Mouse (Mus musculus): ENCODE measurements around the gene Fam174b.

The Fam174b gene

DNA sequence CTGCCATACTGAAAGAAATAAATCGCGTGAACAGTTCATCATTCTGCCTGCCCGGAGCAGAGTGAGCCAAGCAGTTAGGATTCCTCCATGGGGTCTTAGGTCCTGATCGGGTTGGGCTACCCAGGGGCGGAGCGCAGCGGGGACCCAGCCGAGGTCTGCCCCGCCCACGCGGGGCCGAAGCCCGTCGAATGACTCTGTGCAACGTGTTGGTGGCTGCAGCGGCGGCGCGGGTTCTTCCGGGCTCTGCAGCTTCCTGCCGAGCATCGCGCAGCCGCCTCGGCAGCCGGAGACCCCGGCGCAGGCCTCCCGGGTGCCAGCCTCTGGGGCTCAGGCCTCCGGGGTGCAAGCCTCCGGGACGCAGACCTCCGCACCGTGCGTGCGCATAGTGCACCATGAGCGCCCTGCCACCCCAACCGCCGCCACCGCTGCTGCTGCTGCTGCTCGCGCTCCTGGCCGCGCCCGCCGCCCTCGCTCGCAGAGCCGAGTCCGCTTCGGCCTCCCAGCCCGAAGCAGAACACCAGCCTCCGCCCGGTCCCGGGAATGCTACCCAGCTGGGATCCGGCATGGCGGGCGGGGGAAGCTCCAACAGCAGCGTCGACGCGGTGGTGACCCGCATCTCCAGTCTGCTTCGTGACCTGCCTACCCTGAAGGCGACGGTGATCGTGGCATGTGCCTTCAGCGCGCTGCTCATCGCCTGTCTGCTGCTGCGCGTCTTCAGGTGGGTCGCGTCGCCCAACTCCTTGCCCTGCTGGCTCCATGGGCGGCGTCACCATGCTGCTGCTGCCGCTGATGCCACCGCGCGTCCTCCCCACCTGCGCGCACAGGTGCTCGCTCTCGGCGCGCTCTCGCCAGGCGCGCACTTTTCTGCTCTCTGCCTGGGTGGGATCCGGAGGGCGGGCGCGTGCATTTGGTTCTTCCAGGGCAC is at the start of gene Fam174b:
Gene Fam174b, plus strand, starts transcription at position 192 of the 925 bp plus-strand sequence.
- peak; percentile 33 to 65 for DNase-seq (ENCODE audit: low spot score in 2 of 2)

DNA sequence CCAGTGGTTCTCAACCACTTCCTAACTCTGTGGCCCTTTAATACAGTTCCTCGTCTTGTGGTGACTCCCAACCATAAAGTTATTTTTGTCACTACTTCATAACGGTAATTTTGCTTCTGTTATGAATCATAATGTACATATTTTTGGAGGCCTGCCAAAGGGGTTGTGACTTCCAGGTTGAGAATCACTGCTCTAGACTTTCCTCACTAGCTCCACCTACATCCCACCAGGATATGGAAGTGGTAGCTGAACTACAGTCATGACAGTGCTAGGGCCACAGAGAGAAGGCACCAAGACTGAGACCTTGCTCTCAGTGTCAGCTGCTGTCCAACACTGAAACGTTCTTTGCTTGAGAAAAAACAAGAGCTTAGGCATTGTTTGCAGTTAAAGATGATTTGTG is 43.0 kb upstream of the Fam174b start:
- no peak for DNase-seq (ENCODE audit: low spot score in 2 of 2)

DNA sequence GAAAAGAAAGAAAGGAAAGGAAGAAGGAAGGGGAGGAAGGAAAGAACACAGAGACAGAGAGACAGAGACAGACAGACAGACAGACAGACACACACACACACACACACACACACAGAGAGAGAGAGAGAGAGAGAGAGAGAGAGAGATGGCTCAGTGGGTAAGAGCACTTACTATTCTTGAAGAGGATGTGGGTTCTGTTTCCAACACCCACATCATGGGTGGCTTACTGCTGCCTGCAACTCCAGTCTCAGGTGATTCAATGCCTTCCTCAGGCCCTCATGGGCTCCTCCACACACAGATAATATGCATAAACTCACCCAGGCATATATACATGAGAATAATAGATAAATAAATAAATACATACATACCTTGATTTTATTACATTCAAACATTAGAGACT is 35.8 kb upstream of the Fam174b start:
- DNase-seq (ENCODE audit: low spot score in 2 of 2): no peak

DNA sequence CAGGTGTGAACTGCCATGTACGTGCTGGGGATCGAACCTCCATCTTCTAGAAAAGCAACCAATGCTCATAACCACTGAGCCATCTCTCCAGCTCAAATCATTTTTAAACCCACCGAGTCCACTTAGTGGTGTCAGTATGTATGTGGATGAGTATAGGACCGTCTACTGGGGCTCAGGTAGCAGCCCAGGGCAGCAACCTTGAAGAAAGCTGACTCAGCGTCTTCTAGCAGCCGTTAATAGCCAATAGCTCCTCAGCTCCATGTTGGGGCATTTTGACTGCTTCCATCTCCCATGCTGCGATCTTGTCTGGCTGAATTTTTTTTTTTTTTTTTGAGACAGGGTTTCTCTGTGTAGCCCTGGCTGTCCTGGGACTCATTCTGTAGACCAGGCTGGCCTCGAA is 26.6 kb upstream of the Fam174b start:
- DNase-seq (ENCODE audit: low spot score in 2 of 2): no peak

DNA sequence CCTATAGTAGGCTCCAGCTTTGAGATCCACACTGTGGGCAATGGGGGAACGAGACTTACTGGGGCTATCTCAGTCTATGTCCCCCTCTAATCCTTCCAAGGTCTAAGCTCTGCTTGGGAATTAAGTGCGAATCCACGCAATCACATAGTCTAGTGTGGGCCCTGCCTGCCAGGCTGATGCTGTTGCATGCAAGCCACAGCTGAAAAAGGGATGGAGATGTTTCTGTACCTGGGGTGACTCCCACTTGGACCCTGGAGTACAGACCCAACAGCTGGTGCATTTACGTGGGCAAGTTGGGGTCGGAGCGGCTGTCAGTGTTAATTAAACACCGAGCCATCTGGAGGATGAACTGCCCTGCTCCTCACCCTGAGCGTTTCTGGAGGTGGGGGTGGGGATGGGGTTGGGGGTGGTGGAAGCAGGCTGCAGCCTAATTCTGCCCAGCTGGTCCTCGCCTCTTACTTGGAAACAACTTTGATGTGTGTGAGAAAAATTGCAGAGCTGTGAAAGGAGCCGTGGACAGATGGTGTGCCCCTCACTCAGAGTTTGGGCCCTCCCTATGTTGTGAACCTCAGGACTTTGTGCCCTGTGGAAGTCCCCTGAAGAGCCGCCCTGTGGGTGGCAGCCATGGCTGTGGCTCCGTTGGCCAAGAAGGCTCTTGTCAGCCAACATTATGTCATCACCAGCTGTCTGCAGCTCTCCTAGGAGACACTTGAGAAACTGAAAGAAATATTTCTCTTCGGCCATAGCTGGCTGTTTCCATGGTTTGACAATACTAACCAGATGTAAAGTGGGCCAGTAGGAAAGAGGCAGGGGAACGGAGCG is 24.0 kb upstream of the Fam174b start:
- DNase-seq (ENCODE audit: low spot score in 2 of 2): no peak

DNA sequence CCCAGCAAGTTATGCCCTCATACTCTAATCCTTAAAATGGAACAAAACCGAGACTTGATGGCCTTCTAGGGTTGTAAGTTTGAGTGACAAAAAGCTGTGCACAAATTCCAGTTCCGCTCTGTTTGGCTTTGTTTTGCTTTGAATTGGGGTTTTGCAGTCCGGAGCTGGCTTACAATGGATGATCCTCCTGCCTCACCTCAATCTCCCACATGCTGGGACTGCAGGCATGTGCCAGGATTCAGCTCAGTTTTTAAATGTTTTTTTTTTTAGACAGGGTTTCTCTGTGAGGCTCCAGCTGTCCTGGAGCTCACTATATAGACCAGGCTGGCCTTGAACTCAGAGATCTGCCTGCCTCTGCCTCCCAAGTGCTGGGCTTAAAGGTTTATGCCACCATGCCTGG is 23.3 kb upstream of the Fam174b start:
- no peak for DNase-seq (ENCODE audit: low spot score in 2 of 2)

DNA sequence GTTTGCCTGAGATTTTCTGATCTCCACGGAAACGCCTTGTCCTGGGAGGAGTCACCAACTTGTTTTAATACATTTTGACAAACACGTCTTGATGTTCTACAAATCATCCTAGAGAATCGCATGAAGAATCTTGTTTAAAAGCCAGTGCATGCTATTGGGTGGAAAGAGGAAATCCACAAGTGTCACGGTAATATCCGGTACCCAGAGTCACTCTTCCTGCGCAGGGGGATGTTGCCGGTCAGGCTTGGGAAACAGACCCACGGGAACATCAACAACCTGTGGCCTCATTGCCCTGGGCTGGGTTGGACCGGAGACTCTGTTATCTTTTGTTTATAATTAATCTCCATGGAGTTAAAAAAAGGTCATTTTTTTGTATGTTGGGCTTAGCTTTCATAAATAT is 22.1 kb upstream of the Fam174b start:
- peak in 1 of 2 experiments; percentile 9 for DNase-seq (ENCODE audit: low spot score in 2 of 2)

DNA sequence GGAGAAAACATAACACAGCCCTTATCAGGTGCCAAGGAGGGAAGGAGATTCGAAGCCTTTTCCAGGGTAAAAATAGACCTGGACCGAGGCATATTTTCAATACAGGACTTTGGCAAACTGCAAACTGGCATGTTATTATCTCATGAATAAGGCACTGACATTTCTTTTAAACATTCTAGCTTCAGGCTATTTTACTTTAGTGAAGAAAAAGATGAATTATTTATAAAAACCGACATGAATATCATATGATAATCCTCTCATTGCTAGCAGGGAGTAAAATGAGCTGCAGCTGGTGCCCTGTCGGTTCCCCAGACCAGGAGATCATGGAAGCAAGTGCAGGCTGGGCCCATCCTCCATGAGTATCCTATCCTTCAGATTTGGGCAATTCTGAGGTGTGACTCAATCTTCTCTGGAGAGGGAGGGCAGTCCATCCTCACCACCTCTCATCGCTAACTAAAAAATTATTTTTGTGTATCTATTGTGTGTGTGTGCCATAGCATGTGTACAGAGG is 21.6 kb upstream of the Fam174b start:
- no peak for DNase-seq (ENCODE audit: low spot score in 2 of 2)

DNA sequence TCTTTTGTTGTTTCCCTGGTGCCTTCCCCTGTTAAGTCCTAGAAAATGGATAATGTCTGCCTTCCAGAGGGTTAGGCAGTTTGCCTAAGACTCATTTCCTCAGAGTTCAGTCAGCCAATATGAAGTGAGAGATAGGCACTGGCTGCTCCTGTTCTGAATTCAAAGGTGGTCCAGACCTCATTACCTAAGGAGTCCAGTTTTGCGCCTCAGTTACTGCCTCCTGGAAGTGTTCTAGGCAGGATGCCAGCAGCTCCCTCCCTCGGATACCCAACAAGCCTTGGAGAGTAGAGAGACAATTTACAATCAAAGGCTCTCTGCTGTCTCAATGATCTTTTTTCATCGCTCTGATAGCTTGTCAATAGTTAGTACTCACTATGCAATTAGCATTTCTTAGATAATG is 19.1 kb upstream of the Fam174b start:
- DNase-seq (ENCODE audit: low spot score in 2 of 2): no peak

DNA sequence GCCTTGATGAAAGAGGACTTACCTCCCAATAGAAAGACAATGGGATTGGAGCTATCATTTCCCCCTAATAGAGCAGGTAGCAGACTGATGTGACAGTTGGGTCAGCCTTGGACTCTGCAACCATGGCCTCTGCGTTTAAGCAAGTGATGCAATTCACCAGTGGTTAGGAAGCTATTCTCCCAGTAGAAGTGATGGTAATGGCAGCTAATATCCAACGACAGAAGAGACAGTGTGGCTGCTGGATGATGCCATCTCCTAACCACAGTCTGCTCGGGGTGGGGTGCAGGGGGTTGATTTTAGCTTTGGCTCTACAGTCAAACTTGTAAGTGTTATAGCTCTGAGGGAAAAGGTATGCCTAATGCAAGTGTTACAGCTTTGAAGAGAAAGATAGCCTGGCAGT is 18.3 kb upstream of the Fam174b start:
- DNase-seq (ENCODE audit: low spot score in 2 of 2): no peak

DNA sequence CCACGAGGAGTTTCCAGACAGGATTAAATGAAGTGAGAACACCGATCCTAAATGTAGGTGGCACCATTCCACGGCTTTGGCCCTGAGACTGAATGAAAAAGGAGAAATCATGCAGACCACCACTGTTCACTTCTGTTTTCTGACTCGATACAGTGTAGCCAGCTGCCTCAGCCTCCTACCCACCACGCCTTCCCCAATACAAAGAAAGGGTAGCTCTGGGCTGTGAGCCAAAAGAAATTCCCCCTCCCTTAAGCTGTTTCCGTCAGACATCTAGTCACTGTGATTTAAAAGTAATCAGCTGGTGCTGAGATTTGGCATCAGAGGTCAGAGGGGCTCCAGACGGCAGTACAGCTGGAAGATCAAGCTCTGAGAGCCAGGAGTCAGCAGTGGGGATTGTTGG is 10.2 kb upstream of the Fam174b start:
- DNase-seq (ENCODE audit: low spot score in 2 of 2): no peak

DNA sequence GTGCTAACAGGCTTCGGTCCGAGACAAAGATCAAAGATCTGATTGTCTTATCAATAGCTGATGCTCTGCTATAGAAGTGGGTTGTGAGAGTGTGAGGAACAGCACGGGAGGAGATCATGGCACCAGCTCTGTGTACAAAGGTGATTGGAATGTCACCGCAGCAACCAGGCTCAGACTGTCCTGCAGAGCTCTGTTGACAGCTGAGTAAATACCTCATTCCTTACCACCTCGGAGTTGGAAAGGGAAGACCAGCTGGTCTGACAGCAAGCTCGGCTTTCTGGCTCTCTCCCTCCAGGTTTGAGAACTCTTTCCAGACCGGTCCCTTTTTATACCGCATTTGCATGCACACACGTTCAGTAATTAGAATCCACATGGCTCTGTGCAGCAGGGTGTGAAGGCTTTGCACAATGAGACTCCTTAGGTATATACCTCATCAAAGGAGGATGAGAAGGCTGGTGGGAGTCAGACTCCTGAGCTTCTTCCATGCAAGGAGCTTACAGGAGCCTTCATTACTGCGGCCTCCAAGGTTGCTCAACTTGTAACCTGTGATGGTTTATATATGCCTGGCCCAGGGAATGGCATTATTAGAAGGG is 9.6 kb upstream of the Fam174b start:
- DNase-seq (ENCODE audit: low spot score in 2 of 2): no peak

DNA sequence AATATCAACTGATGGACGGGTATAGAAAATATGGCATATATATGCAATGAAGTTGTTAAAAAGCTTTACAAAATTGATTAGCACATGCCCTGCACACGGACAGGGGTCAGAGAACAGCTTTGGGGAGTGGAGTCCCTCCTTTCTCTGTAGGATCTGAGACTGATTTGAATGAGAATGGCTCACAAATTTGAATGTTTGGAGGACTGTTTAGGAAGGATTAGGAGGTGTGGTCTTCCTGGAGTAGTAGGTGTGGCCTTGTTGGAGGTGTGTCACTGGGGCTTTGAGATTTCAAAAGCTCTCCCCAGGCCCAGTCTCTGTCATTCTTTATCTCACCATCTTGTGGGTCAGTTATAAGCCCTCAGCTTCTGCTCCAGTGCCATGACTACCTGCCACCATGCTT is 4.1 kb upstream of the Fam174b start:
- no peak for DNase-seq (ENCODE audit: low spot score in 2 of 2)

DNA sequence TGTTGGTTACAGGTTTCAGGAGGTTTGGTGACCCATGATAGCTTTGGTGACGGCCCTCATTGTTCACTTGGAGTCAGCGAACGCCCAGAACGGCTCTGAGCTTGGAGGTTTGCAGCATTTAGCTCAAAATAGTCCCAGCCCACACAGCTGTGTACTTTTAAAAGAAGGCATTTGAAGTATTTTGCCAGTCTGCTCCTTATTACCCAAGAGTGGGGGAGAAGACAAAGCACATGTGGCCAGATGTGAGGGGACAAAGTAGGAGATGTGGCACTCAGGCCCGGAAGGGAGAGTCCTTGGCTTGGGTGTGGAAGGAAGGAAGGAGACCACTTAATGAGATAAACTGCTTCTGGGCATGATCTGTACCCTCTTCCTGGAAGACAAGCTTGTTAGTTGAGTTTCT is 1.3 kb downstream of the Fam174b start:
- no peak for DNase-seq (ENCODE audit: low spot score in 2 of 2)

DNA sequence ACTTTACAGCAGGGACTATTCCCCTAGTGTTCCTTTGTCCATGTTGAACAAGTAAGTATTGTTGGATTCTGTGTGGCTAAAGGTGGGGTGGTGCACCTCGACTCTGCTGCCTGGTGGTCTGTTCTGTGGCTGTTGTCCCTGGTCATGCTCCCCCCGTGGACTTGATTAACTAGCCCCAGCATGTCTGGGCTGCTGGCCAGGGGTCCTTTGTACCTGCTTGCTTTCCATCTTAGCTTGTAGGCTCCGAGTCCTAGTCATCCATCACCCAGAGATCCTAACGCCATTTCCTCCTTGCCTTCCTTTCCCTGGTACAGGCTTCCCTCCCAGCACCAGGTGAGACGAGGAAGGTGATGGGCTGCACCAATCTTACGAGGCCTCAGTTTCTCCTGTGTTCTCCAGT is 1.7 kb downstream of the Fam174b start:
- DNase-seq (ENCODE audit: low spot score in 2 of 2): no peak

DNA sequence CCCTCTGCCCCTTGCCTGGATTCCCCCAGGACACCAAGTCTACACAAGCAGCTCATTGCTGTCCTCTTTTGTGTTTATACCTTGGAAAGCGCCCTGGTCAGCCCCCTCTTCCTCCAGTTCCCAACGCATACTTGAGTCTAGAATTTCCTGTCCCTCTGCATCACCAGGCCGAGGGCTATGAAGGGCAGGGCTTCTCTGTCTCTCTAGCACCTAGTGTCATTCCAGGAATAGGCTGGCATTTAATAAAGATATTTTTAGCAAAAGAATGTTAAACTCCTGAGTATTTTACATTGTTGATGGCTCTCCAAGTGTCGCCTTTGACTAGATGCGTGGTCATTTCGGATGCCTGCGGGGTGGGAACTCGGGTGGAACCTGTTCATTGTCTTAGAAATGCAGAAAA is 3.0 kb downstream of the Fam174b start:
- no peak for DNase-seq (ENCODE audit: low spot score in 2 of 2)

DNA sequence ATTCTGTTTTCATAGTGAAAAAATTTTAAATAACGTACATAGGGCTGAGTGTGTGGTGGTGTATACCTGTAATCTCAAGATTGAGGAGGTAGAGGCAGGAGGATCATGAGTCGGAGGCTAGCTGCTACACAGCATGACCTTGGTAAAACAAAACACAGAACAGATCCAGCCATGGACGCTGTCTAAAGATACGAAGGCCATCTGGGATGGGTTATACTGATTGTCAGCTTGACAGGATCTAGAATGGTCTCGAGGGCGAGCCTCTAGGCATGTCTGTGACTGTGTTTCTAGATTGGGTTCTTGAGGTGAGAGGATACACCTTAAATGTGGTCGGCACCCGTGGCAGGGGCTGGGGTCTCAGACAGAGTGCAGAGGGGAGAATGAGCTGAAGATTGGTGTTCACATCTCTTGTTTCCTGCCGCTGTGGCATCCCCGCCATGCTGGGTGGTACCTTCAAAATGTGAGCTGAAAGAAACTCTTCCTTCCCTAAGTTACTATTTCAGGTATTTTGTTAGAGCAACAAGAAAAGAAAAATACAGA is 3.8 kb downstream of the Fam174b start:
- DNase-seq (ENCODE audit: low spot score in 2 of 2): no peak

DNA sequence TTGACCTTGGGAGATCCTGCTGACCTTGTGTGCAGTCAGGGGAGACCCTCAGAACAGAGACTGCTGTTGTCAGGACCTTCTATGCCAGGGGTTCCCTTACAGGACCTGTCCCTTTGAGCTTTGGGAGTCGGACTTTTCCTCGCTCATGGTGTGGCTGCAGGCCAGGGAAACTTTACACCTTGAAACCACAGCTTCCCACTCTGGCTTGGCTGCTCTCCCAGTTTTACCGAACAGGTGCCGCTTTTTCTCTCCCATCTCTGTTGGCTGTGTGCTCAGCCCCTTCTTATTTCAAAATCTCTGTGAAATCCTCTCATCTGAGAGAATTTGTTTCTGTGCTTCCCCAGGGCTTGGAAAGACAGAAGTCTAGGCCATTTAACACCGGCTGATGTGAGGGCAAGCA is 5.8 kb downstream of the Fam174b start:
- DNase-seq (ENCODE audit: low spot score in 2 of 2): no peak

DNA sequence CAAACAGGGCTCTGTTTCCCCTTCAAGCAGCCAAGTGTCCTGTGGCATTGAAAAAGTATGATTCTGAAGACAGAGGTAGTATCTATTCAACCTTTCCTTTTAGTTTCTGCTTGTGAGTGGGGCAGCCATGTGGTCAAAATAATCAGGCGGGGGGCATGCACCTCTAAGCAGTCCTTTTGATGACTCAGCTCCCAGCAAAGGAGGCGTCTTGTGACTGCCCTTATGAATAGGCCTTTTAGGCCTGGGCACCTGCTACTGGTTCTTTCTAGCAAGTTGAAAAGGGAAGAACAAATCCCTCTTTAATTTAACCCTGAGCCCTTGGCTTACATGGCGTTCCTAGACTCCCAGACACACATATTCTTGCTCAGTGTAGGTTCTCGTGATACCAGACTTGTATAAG is 6.7 kb downstream of the Fam174b start:
- no peak for DNase-seq (ENCODE audit: low spot score in 2 of 2)

DNA sequence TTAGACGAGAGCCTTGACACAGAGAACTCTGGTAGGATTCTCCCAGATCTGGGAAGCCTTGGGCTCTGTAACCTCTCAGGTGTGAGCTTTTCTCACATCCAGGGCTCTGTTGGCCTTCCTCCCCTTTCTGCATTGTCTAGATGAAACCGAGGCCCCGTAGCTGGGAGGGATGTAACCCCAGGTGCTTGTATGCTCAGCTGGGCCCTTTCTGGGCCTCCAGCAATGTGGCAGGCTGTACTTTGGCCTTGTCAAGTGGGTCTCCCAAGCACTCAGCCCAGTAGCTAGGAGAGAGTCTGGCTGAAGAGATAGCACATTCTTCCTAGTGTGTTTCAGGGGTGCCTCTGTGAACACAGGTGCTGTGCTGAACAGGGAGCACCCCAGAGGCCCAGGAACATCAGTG is 7.4 kb downstream of the Fam174b start:
- DNase-seq (ENCODE audit: low spot score in 2 of 2): no peak

DNA sequence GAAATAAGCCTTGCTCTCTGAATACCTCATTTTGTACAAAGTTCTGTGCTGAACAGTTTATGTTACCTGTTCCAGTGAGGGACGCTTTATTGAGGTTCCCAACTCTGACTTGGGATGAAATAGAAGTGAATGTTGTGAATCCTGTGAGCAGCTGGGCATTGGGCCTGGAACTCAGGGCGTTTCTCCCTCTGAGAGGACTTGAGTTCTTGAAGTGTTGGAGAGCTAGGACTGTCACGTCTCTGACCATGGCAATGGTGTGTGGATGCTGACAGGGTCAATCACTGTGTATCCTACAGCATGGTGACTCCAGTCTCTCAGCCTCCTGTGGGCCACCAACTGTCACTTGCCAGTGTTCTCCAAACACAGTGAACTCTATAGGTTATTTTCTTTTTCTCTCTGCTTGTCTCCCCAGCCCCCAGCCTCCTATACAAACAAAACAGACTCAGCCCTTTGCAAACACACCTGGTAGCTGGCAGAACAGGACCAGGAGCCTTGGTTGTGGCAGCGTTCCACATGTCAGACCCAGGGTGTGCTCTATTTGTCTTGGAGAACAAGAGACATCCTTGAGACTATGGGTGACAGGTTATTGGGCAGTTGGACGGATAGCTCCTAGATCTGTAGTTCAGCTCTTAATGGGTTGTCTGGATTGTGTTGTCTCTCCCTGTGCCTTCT is 8.5 kb downstream of the Fam174b start:
- peak in 1 of 2 experiments; percentile 70 for DNase-seq (ENCODE audit: low spot score in 2 of 2)
